ENCODE assay signal across 9 mouse cellular contexts in genomic region chr2:165054888-165055852, GRCm38 (mm10). TPM values are rescaled to one million over a fixed set of nuclear protein-coding genes. Genes with fewer than 3 reads are reported as not detected.
DNase-seq lines count a peak whose midpoint lies in the region; ATAC-seq and TF ChIP-seq lines count a peak whose summit lies in the region.
"Had no signal": no experiment of that assay in that cellular context is flagged by ENCODE, and none has a peak within 500 bp of the region (broad histone marks: within the 10 kb centered on the region; RNA-seq: fewer than 3 reads in every experiment).

Gene Cd40, plus strand, starts transcription at chr2:165055627.

- H3K4me2 ChIP-seq in forebrain, postnatal 0 days (ENCODE audit: low read depth), result peak within 1 kb of the TSS; percentile 28
- H3K4me2 ChIP-seq in hindbrain, embryonic 11.5 days (replicated peaks; ENCODE audit: low read depth, low read length), result peak within 1 kb of the TSS; percentile 31
- peak within 1 kb of the TSS; percentile 58 for H3K4me2 ChIP-seq in limb, embryonic 12.5 days
- peak within 1 kb of the TSS; percentile 45 for H3K4me2 ChIP-seq in midbrain, embryonic 11.5 days

- no peak for TF ChIP-seq CTCF in forebrain, postnatal 0 days (IDR thresholded peaks at IDR 0.05; ENCODE audit: low read depth)

- no peak within 1 kb of the TSS for H3K27ac ChIP-seq in forebrain, postnatal 0 days (ENCODE audit: low read depth, low read length)
- H3K27ac ChIP-seq in hindbrain, embryonic 11.5 days (ENCODE audit: low read depth, low read length), result no peak within 1 kb of the TSS
- no peak within 1 kb of the TSS for H3K27ac ChIP-seq in limb, embryonic 12.5 days
- H3K27ac ChIP-seq in midbrain, embryonic 11.5 days (ENCODE audit: low read depth, low read length), result no peak within 1 kb of the TSS

- no peaks in the 10 kb centered on the region for H3K36me3 ChIP-seq in forebrain, postnatal 0 days (ENCODE audit: insufficient read depth)
- no peaks in the 10 kb centered on the region for H3K36me3 ChIP-seq in hindbrain, embryonic 11.5 days (ENCODE audit: control insufficient read depth, insufficient read depth, low read length)
- no peaks in the 10 kb centered on the region for H3K36me3 ChIP-seq in limb, embryonic 12.5 days
- no peaks in the 10 kb centered on the region for H3K36me3 ChIP-seq in midbrain, embryonic 11.5 days (ENCODE audit: control insufficient read depth, insufficient read depth, low read length)
- H3K36me3 ChIP-seq in splenic B cell, adult 2 months (ENCODE audit: control insufficient read depth, insufficient read depth, low read length, poor library complexity, severe bottlenecking), result no peaks in the 10 kb centered on the region

- no peaks in the 10 kb centered on the region; the same call in none of the 2 replicates for H3K27me3 ChIP-seq in forebrain, postnatal 0 days (ENCODE audit: insufficient read depth, low read length)
- H3K27me3 ChIP-seq in hindbrain, embryonic 11.5 days (ENCODE audit: control insufficient read depth, insufficient read depth, low read length), result 0 out of 2 replicates have a peak, but pooled peaks cover 2% of the 10 kb centered on the region
- peaks cover 21% of the 10 kb centered on the region; the same call in 1 of the 2 replicates for H3K27me3 ChIP-seq in limb, embryonic 12.5 days
- H3K27me3 ChIP-seq in midbrain, embryonic 11.5 days (ENCODE audit: control insufficient read depth, insufficient read depth, low read length), result no peaks in the 10 kb centered on the region; the same call in none of the 2 replicates
- H3K27me3 ChIP-seq in splenic B cell, adult 2 months (ENCODE audit: control insufficient read depth, insufficient read depth, low read length, poor library complexity, severe bottlenecking), result no peaks in the 10 kb centered on the region

- ATAC-seq in forebrain, postnatal 0 days, result peak; percentile 60; the same call in 1 of the 2 replicates
- 0 out of 2 replicates have a peak, but pooled peaks have one; percentile 60 for ATAC-seq in hindbrain, embryonic 11.5 days (ENCODE audit: low FRiP score)
- no peak for ATAC-seq in limb, embryonic 12.5 days (ENCODE audit: insufficient number of reproducible peaks, insufficient read depth, low FRiP score, low TSS enrichment, low read depth)
- ATAC-seq in midbrain, embryonic 11.5 days (ENCODE audit: low FRiP score), result peak; percentile 69

- DNase-seq in thymus, adult 18-20 months, result peak; percentile 17 to 25
- no peak for DNase-seq in thymus, postnatal 10 days (ENCODE audit: low spot score in 2 of 2)
- no peak for DNase-seq in forebrain, postnatal 0 days
- DNase-seq in hindbrain, embryonic 11.5 days (ENCODE audit: low spot score), result peak; percentile 75
- peak; percentile 92 for DNase-seq in midbrain, embryonic 11.5 days (ENCODE audit: low spot score, missing footprints)
- DNase-seq in splenic B cell, adult 2 months (ENCODE audit: low read depth, low spot score), result peak; percentile 87
- no peak for DNase-seq in layer of hippocampus, postnatal 10 days (ENCODE audit: low spot score in 2 of 2)

- peak within 1 kb of the TSS; percentile 9; the same call in 1 of the 2 replicates for H3K4me3 ChIP-seq in forebrain, postnatal 0 days (ENCODE audit: low read depth, low read length)
- H3K4me3 ChIP-seq in hindbrain, embryonic 11.5 days (ENCODE audit: low read depth, low read length), result peak within 1 kb of the TSS; percentile 12; the same call in 1 of the 2 replicates
- H3K4me3 ChIP-seq in limb, embryonic 12.5 days (replicated peaks), result peak within 1 kb of the TSS; percentile 29
- H3K4me3 ChIP-seq in midbrain, embryonic 11.5 days (ENCODE audit: low read depth, low read length), result peak within 1 kb of the TSS; percentile 18; the same call in 1 of the 2 replicates

- H3K9ac ChIP-seq in forebrain, postnatal 0 days, result no peak within 1 kb of the TSS
- H3K9ac ChIP-seq in hindbrain, embryonic 11.5 days (ENCODE audit: low read depth, low read length), result 0 out of 2 replicates have a peak within 1 kb of the TSS, but pooled peaks have one; percentile 15
- H3K9ac ChIP-seq in limb, embryonic 12.5 days (replicated peaks), result peak within 1 kb of the TSS; percentile 52
- H3K9ac ChIP-seq in midbrain, embryonic 11.5 days (ENCODE audit: low read length), result peak within 1 kb of the TSS; percentile 21; the same call in 1 of the 2 replicates

- no peaks in the 10 kb centered on the region for H3K9me3 ChIP-seq in forebrain, postnatal 0 days (ENCODE audit: low read length)
- H3K9me3 ChIP-seq in hindbrain, embryonic 11.5 days (ENCODE audit: control insufficient read depth, low read length), result no peaks in the 10 kb centered on the region
- no peaks in the 10 kb centered on the region for H3K9me3 ChIP-seq in limb, embryonic 12.5 days
- H3K9me3 ChIP-seq in midbrain, embryonic 11.5 days (ENCODE audit: control insufficient read depth, low read length), result no peaks in the 10 kb centered on the region

- 0 out of 2 replicates have a peak, but pooled peaks cover 3% of the 10 kb centered on the region for H3K4me1 ChIP-seq in forebrain, postnatal 0 days (ENCODE audit: insufficient read depth)
- no peaks in the 10 kb centered on the region for H3K4me1 ChIP-seq in hindbrain, embryonic 11.5 days (replicated peaks; ENCODE audit: control insufficient read depth, insufficient read depth, low read length)
- peaks cover 19% of the 10 kb centered on the region for H3K4me1 ChIP-seq in limb, embryonic 12.5 days (replicated peaks)
- peaks cover 12% of the 10 kb centered on the region for H3K4me1 ChIP-seq in midbrain, embryonic 11.5 days (ENCODE audit: control insufficient read depth, insufficient read depth, low read length)

- 17% methylated on average over 25 of the region's 25 CpGs for WGBS in forebrain, postnatal 0 days
- WGBS in hindbrain, embryonic 11.5 days, result 18% methylated on average over 25 of the region's 25 CpGs
- WGBS in limb, embryonic 12.5 days, result 18% methylated on average over 25 of the region's 25 CpGs
- WGBS in midbrain, embryonic 11.5 days, result 12% methylated on average over 25 of the region's 25 CpGs

RNA-seq across cellular contexts. Expression of gene Cd40, which starts in this region (rescaled TPM):
- 5.0 TPM in 2 replicates for total RNA-seq in forebrain, postnatal 0 days (2014; rRNA removed)
- 4.7 and 7.0 TPM in 2 replicates for polyA plus RNA-seq in forebrain, postnatal 0 days (2015; fragmentation: Nextera tagmentation; extraction: Ambion mirVana)
- 4.6 and 4.9 TPM in 2 replicates for polyA plus RNA-seq in hindbrain, embryonic 11.5 days (2014; fragmentation: Nextera tagmentation; extraction: Ambion mirVana)
- 5.5 and 7.8 TPM in 2 replicates for polyA plus RNA-seq in limb, embryonic 12.5 days (2016; fragmentation: Nextera tagmentation; extraction: Ambion mirVana)
- 5.6 and 7.3 TPM in 2 replicates for polyA plus RNA-seq in midbrain, embryonic 11.5 days (2014; fragmentation: Nextera tagmentation; extraction: Ambion mirVana)
- 1 to 10 TPM; 1.5 to 3.8 TPM for total RNA-seq in layer of hippocampus, postnatal 10 days (2021)
- total RNA-seq: MEL had no signal

Comparison
In these comparisons a context has a peak if more than half of its experiments do, and no peak if none do; other contexts are left out.
1. DNase-seq: peak in thymus, adult 18-20 months (2 of 2), hindbrain, embryonic 11.5 days (single experiment), midbrain, embryonic 11.5 days (single experiment) and splenic B cell, adult 2 months (single experiment); none in thymus, postnatal 10 days (0 of 2), forebrain, postnatal 0 days (single experiment) and layer of hippocampus, postnatal 10 days (0 of 2).
2. Peak in every context shown above with its lines, with median percentiles within 50 percentile points of each other: H3K4me2 ChIP-seq and H3K4me3 ChIP-seq.